Mouse (Mus musculus) liver, postnatal 0 days (tissue): ENCODE results near the gene Ugt1a7c. TPM values are rescaled to one million over a fixed set of nuclear protein-coding genes. Genes with fewer than 3 reads are reported as not detected.
"Not testable (repeated sequence)": the region's sequence is repeated elsewhere in the genome, so short reads cannot be mapped to it uniquely, and the experiment has no call there.

Experiments
- ATAC-seq: fragments of 200-750 bp; cut with Nextera tagmentation; 2 replicates; pipeline ENCODE4 v1.8.0; 2017; ENCODE audit warnings: mild to moderate bottlenecking, moderate library complexity
- DNase-seq: peaks from one replicate; pipeline ENCODE4 v3.0.0-alpha.2; 2016
- H3K27ac ChIP-seq: fragments of 300-500 bp; sonication (generic); 2 replicates; pipeline ENCODE4 v1.5.1; 2014; ENCODE audit warnings: antibody characterized with exemption, moderate library complexity, mild to moderate bottlenecking, low read depth
- H3K27me3 ChIP-seq: fragments of 300-500 bp; sonication (generic); 2 replicates; pipeline ENCODE4 v1.6.1; 2014; ENCODE audit warnings: low read length, control low read depth, mixed read lengths; ENCODE audit not compliant: insufficient read depth
- H3K36me3 ChIP-seq: fragments of 300-500 bp; sonication (generic); replicated peaks from 2 replicates; pipeline ENCODE4 v1.6.1; 2014; ENCODE audit warnings: mild to moderate bottlenecking, control low read depth, low read length, moderate library complexity, mixed read lengths; ENCODE audit not compliant: insufficient read depth
- H3K4me1 ChIP-seq: fragments of 300-500 bp; sonication (generic); 2 replicates; pipeline ENCODE4 v1.6.1; 2014; ENCODE audit warnings: antibody characterized with exemption, mild to moderate bottlenecking, control low read depth; ENCODE audit not compliant: insufficient read depth
- H3K4me2 ChIP-seq: fragments of 300-500 bp; sonication (generic); 2 replicates; pipeline ENCODE4 v1.6.1; 2014; ENCODE audit warnings: low read depth, mild to moderate bottlenecking, low read length, moderate library complexity, mixed read lengths
- H3K4me3 ChIP-seq: fragments of 300-500 bp; sonication (generic); 2 replicates; pipeline ENCODE4 v1.5.1; 2014; ENCODE audit warnings: low read depth, low read length
- H3K9ac ChIP-seq: fragments of 300-500 bp; sonication (generic); replicated peaks from 2 replicates; pipeline ENCODE4 v1.6.1; 2014; ENCODE audit warnings: mild to moderate bottlenecking, moderate library complexity
- H3K9me3 ChIP-seq: fragments of 300-500 bp; sonication (generic); 2 replicates; pipeline ENCODE4 v1.6.1; 2016; ENCODE audit warnings: mild to moderate bottlenecking, control low read depth, low read length, mixed read lengths
- CTCF ChIP-seq: sonication (generic); IDR thresholded peaks from 2 replicates; pipeline ENCODE4 v1.5.1; 2016; ENCODE audit warnings: antibody characterized with exemption, low read depth
- EP300 ChIP-seq: IDR thresholded peaks from 2 replicates; pipeline ENCODE4 v1.6.1; 2016; ENCODE audit warnings: antibody characterized with exemption, low read depth, mild to moderate bottlenecking
- WGBS: fragments of 180-500 bp; shearing (Covaris S2); extraction: QIAGEN DNeasy Blood & Tissue Kit; methylation state at CpG from one replicate; pipeline ENCODE4 v1.1.7; 2014; ENCODE audit not compliant: insufficient replicate concordance; 5-methylcytosine and 5-hydroxymethylcytosine counted together
- polyA plus RNA-seq: library from polyadenylated mRNA; unstranded; fragments of >200 nt; fragmentation: Nextera tagmentation; extraction: Ambion mirVana; gene quantifications from 2 replicates; pipeline ENCODE4 v1.2.1, GENCODE M21; 2015

Ugt1a7c gene
- polyA plus RNA-seq, 1 experiment from 2014 or later, result 2.3 TPM

DNA sequence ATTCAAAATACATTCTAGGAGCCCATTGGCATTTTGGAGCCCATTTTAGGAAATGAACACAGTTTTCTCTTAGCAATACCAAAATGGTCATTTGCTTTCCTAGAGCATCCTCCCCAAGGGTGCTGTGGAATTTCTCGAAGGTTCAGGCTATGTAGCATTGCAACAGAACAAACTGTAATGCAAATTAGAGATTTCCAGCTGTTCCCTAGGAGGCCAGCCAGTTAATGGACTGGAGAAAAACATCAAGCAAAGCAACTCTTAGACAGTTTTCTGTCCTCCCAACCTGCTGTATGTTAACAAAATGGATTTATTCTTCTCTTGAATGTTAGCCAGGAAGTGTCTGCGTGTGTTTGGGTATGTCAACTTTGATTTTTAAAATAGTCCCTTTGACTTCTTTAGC is 41.8 kb downstream of the Ugt1a7c start:
- ATAC-seq, result no peak
- no peaks in the 10 kb centered on the region for H3K27me3 ChIP-seq
- peaks cover 20% of the 10 kb centered on the region for H3K4me1 ChIP-seq
- WGBS, result 62% methylated on average over 2 of the region's 2 CpGs
- H3K9me3 ChIP-seq, result no peaks in the 10 kb centered on the region
- H3K4me3 ChIP-seq, result no peak overlapping the region
- H3K4me2 ChIP-seq, result no peak overlapping the region
- H3K36me3 ChIP-seq, result no peaks in the 10 kb centered on the region
- TF ChIP-seq EP300 (no peak), CTCF (no peak)
- H3K9ac ChIP-seq, result no peak overlapping the region
- DNase-seq, result no peak
- H3K27ac ChIP-seq, result 0 out of 2 replicates have a peak overlapping the region, but pooled peaks have one; percentile 29

DNA sequence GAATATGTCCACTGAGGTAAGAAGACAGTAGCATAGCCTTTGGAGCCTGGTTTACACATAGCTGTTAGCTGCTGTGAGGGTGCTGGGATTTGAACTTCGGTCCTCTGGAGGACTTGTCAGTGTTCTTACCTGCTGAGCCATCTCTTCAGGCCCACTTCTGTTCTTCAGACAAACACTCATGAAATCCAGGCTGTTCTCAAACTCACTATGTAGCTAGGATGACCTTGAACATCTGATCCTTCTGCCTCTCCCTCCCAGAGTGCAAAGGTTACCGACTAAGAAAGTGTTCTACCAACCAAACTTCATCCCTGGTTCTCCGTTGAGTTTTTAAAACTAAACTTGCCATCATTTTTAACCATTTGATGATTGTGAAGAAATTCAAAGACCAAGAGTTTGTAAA is 42.4 kb downstream of the Ugt1a7c start:
- H3K4me1 ChIP-seq, result peaks cover 20% of the 10 kb centered on the region
- no peak for ATAC-seq
- H3K4me2 ChIP-seq, result no peak overlapping the region
- DNase-seq, result no peak
- no peak overlapping the region for H3K9ac ChIP-seq
- TF ChIP-seq EP300 (no peak), CTCF (no peak)
- no peaks in the 10 kb centered on the region for H3K36me3 ChIP-seq
- no peaks in the 10 kb centered on the region for H3K27me3 ChIP-seq
- H3K27ac ChIP-seq, result peak overlapping the region; percentile 29; the same call in 1 of the 2 replicates
- no peaks in the 10 kb centered on the region for H3K9me3 ChIP-seq
- H3K4me3 ChIP-seq, result no peak overlapping the region
- 64% methylated on average over 3 of the region's 3 CpGs for WGBS

DNA sequence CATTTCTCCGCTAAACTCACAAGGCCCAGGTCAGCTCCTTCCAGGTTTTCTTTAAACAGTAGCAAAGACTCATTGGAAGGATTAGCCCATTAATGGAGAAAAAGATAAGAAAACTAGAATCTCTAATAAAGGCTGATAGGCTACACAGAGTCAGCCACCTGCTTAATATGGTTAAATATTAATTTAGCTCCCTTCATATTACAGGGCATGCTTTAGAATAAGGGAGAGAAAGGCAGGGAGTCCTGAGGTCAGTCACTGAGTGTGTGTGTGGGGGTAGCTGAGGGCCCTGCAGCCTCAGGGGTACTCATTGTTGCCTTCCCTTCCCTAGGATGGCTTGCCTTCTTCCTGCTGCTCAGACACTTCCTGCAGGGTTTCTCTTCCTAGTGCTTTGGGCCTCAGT is 43.3 kb downstream of the Ugt1a7c start:
- Histone ChIP-seq H3K4me3 (no peak overlapping the region), H3K4me2 (no peak overlapping the region), H3K27me3 (no peaks in the 10 kb centered on the region), H3K4me1 (peaks cover 20% of the 10 kb centered on the region), H3K9me3 (no peaks in the 10 kb centered on the region), H3K9ac (no peak overlapping the region), H3K36me3 (no peaks in the 10 kb centered on the region), H3K27ac (no peak overlapping the region)
- no peak for DNase-seq
- no peak for ATAC-seq
- TF ChIP-seq CTCF (no peak), EP300 (no peak)
- WGBS, result 85% methylated on average over 1 of the region's 1 CpGs

- ATAC-seq, result peak; percentile 89
- H3K4me3 ChIP-seq, H3K27me3 ChIP-seq, H3K9ac ChIP-seq, H3K36me3 ChIP-seq, H3K9me3 ChIP-seq, H3K4me2 ChIP-seq, H3K27ac ChIP-seq, H3K4me1 ChIP-seq: not testable (repeated sequence)
- 32% methylated on average over 1 of the region's 1 CpGs for WGBS
- peak; percentile 18 for DNase-seq
Measured at GRCm38 (mm10) chr1:88140492-88140891, 45.6 kb downstream of the Ugt1a7c start.

- ATAC-seq (peak; percentile 37; the same call in 1 of the 2 replicates), DNase-seq (peak; percentile 74)
- H3K9ac ChIP-seq, result not testable (repeated sequence)
Measured at GRCm38 (mm10) chr1:88143966-88144675, 49.3 kb downstream of the Ugt1a7c start.

GRCm38 (mm10) chr1:88145278-88145677 is 50.4 kb downstream of the Ugt1a7c start:
- WGBS, result 60% methylated on average over 2 of the region's 2 CpGs
- DNase-seq, result peak; percentile 24

More at GRCm38 (mm10) chr1:88143966-88144675, 49.3 kb downstream of the Ugt1a7c start:
- not testable (repeated sequence) for H3K36me3 ChIP-seq, H3K4me3 ChIP-seq, H3K4me2 ChIP-seq, H3K4me1 ChIP-seq, H3K27ac ChIP-seq, H3K9me3 ChIP-seq, H3K27me3 ChIP-seq
- WGBS, result 4% methylated on average over 5 of the region's 5 CpGs
- TF ChIP-seq CTCF, result peak; percentile 72

DNA sequence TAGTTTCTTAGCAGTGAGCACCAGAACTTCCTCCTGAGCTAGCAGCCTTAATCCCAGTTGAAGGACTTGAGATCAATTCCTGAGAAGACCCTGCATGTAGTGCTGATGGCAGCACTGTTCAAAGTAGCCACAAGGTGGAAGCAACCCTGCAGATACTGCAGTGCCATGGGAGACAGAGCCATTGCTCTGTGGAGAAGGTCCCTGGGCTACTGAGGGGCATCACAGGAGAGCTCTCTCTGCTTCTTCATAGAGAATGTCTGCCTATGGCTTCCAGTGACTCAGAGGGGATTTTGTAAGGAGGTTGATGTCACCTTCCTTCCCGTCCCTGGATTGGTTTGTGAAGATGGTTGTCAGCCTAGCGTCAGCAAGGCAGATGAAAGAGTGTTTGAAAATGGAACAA is 55.3 kb downstream of the Ugt1a7c start:
- H3K27me3 ChIP-seq, H3K27ac ChIP-seq, H3K9me3 ChIP-seq, H3K4me3 ChIP-seq, H3K4me2 ChIP-seq, H3K4me1 ChIP-seq, ATAC-seq, H3K9ac ChIP-seq, DNase-seq, H3K36me3 ChIP-seq: not testable (repeated sequence)
- peak; percentile 54 for TF ChIP-seq CTCF
- 72% methylated on average over 2 of the region's 2 CpGs for WGBS

More at GRCm38 (mm10) chr1:88145278-88145677, 50.4 kb downstream of the Ugt1a7c start:
- H3K36me3 ChIP-seq, H3K4me1 ChIP-seq, H3K27me3 ChIP-seq, ATAC-seq, H3K4me3 ChIP-seq, H3K9me3 ChIP-seq, H3K27ac ChIP-seq, H3K4me2 ChIP-seq, H3K9ac ChIP-seq: not testable (repeated sequence)
- TF ChIP-seq CTCF, result peak; percentile 51
